Mouse (Mus musculus) heart, embryonic 15.5 days (tissue): ENCODE measurements around the gene Rbbp6. TPM values are rescaled to one million over a fixed set of nuclear protein-coding genes. Genes with fewer than 3 reads are reported as not detected.

Source experiments
- polyA plus RNA-seq: library from polyadenylated mRNA; unstranded; fragments of >200 nt; fragmentation: Nextera tagmentation; extraction: Ambion mirVana; gene quantifications from 2 replicates; pipeline ENCODE4 v1.2.1, GENCODE M21; 2015

Gene Rbbp6
- polyA plus RNA-seq, 1 experiment from 2014 or later: 16.6 TPM

Other genes with a start within 250 kb of the Rbbp6 start
- gene Tnrc6a, start 158.2 kb downstream of the Rbbp6 start, polyA plus RNA-seq: 25.9 and 36.1 TPM in 2 replicates
- gene Slc5a11, start 249.1 kb downstream of the Rbbp6 start, polyA plus RNA-seq: 0.27 TPM in 1 of 2 replicates, not detected in the other